Mouse (Mus musculus) left cerebral cortex, postnatal 25 days (tissue): ENCODE data around the gene Olfr1154. TPM values are rescaled to one million over a fixed set of nuclear protein-coding genes. Genes with fewer than 3 reads are reported as not detected.

ENCODE experiments used
- DNase-seq, 2 experiments: peaks; one replicate each; pipeline ENCODE4 v3.0.0; 2022; ENCODE audit warnings: low spot score in 2 of 2, mixed read lengths in 1 of 2
- intact Hi-C: fragments of 180-260 bp; cut with DNase I; formaldehyde crosslinking; loops from one replicate; pipeline ENCODE4 v1.15.1; 2025
- total RNA-seq, 2 experiments: library from RNA; stranded (reverse); gene quantifications; 2 replicates each; pipeline ENCODE4 v1.2.3; 2021

The Olfr1154 gene
- not detected for total RNA-seq

DNA sequence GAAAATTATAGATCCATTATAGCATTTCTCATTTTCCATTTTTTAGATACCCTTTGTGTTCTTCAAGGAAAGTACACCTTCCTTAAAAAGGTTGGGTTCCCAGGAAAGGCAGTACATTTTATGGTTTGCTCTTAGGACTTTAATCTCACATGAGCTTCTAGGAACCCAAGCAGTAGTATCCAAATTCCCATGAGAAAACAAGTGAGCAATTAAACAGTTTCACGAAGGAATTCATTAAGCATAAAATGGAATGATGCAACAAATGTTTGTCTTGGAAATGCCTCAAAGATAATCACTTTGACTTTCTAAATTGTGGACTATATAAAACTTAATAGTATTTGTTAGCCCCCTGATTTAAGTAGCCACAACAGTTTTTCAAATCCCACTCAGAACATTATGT lies at the start of gene Olfr1154:
TSS of gene Olfr1154 (minus strand) at position 101 of the 400 bp plus-strand sequence.
- DNase-seq, result no peak
- intact Hi-C loops, result no loop called here

DNA sequence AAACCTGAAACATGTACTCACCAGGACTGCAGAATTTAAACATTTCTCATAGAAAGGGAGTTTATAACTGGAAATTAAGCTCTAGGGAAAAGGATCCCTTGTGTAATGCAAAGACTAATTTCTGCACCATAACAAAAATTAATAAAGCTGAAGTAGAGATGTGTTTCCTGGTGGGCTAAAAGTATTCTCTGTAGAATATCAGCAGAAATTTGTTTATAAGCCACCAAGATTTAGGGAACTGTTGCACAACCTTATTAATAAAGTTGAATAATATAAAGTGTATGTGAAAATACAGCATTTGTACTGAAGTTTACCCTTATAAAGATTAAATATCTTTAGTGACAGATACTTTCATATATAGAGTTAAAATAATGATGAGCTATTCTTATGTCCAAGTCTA lies 48.0 kb upstream of the Olfr1154 start, which contains the start of gene Olfr1156:
TSS of gene Olfr1156 (minus strand) at position 101 of the 400 bp plus-strand sequence.
- intact Hi-C loops, result no loop called here
- no peak for DNase-seq

DNA sequence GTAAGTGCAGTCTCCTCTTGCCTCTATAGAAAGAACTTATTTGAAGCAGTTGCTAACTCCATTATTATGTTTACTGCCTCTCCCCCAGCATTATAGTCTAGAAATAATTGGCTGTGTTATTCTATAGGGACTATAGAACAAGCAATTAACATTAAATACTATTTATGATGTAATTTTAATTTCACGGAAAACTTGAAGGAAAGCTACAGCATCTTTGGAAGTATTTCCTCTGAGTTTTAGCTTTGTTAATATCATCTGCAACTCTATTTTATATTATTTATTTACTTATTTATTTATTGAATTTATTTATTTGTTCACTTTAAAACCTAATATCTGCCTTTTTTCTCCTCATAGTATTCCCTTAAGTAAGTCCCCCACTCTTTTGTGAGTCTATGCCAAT lies 40.1 kb upstream of the Olfr1154 start, which contains the start of gene Olfr1155:
TSS of gene Olfr1155 (minus strand) at position 101 of the 400 bp plus-strand sequence.
- no peak for DNase-seq
- intact Hi-C loops, result no loop called here

DNA sequence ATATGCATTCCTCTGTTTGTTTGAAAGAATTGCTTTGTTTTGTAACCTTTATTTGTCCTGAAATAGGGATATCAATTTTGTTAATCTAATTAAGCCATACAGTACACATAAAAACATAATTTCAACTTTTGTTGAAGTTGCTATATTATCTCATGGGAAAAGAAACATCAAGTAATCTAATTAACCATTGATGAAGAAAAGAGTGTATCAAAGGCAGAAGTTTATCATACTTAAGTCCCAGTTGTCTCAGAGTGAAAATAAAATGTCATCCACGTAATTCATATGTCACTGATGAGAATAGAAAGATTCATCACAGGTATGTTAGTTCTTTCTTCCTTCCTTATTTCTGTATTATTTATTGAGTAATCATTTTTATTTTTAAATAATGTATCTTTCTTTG lies 10.3 kb downstream of the Olfr1154 start, which contains the start of gene Olfr1153:
TSS of gene Olfr1153 (plus strand) at position 301 of the 400 bp plus-strand sequence.
- DNase-seq, result no peak
- intact Hi-C loops, result no loop called here

DNA sequence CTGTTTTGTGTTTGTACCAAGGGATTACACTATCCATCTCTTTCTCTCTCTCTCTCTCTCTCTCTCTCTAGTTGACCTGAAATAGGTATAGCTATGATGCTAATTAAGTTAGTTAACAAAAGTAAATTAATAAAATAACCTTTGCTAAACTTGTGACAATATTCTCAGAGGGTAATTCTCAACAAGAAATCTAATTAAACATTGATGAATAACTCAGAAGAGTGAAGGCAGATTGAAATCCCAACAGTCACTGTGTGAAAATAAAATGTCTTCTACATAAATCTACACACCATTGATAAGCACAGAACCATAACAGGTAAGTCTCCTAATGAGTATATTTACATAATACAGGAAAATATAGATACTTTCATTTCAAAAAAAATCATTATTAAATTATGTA lies 38.8 kb downstream of the Olfr1154 start, which contains the start of gene Olfr1152:
TSS of gene Olfr1152 (plus strand) at position 301 of the 400 bp plus-strand sequence.
- intact Hi-C loops, result no loop called here
- DNase-seq, result no peak

DNA sequence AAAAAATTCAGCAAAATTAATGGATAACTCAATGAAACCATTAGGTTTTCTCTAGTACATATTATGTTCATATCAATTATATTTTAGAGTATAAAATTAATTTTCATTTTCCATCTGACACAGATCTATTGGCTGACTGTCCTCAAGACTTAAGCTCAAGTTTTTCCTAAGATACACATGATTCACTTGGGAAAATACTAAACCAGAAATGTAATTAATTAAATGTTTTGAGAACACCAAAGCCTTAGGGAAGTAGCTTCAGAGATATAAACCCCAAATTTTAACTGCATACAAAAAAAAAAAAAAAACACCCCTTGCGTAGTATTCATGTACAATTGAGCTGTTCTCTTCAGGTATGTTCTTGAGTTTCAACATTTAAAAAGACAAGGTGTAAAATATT lies 49.4 kb downstream of the Olfr1154 start, which contains the start of gene Olfr1151:
TSS of gene Olfr1151 (plus strand) at position 301 of the 400 bp plus-strand sequence.
- intact Hi-C loops, result no loop called here
- no peak for DNase-seq

Other genes starting within 250 kb of the Olfr1154 start
- gene Olfr1134, start 246.7 kb downstream of the Olfr1154 start, total RNA-seq, result not detected
- not detected for gene Olfr1135, start 231.5 kb downstream of the Olfr1154 start, total RNA-seq
- gene Olfr1136, start 211.2 kb downstream of the Olfr1154 start, total RNA-seq, result not detected
- gene Olfr1137, start 192.0 kb downstream of the Olfr1154 start, total RNA-seq, result not detected
- not detected for gene Olfr1138, start 165.2 kb downstream of the Olfr1154 start, total RNA-seq
- gene Olfr1140, start 161.4 kb downstream of the Olfr1154 start, total RNA-seq, result not detected
- gene Olfr1141, start 151.2 kb downstream of the Olfr1154 start, total RNA-seq, result not detected
- gene Olfr152, start 125.7 kb downstream of the Olfr1154 start, total RNA-seq, result not detected
- gene Olfr1143, start 104.6 kb downstream of the Olfr1154 start, total RNA-seq, result not detected
- gene Olfr1145, start 95.3 kb downstream of the Olfr1154 start, total RNA-seq, result not detected
- gene Olfr1148, start 74.6 kb downstream of the Olfr1154 start, total RNA-seq, result not detected
- gene Olfr1150-ps1, start 61.2 kb downstream of the Olfr1154 start, total RNA-seq, result not detected
- not detected for gene Olfr1151, start 49.3 kb downstream of the Olfr1154 start, total RNA-seq
- not detected for gene Olfr1152, start 38.7 kb downstream of the Olfr1154 start, total RNA-seq
- gene Olfr1153, start 10.2 kb downstream of the Olfr1154 start, total RNA-seq, result not detected
- not detected for gene Olfr1155, start 40.0 kb upstream of the Olfr1154 start, total RNA-seq
- not detected for gene Olfr1156, start 47.9 kb upstream of the Olfr1154 start, total RNA-seq
- not detected for gene Olfr1157, start 63.1 kb upstream of the Olfr1154 start, total RNA-seq
- not detected for gene Olfr74, start 69.5 kb upstream of the Olfr1154 start, total RNA-seq
- gene Olfr1158, start 84.9 kb upstream of the Olfr1154 start, total RNA-seq, result not detected
- gene Olfr1160, start 103.1 kb upstream of the Olfr1154 start, total RNA-seq, result not detected
- not detected for gene Olfr1161, start 117.6 kb upstream of the Olfr1154 start, total RNA-seq
- not detected for gene Olfr73, start 132.5 kb upstream of the Olfr1154 start, total RNA-seq
- not detected for gene Olfr1162, start 146.0 kb upstream of the Olfr1154 start, total RNA-seq
- gene Olfr1163, start 166.7 kb upstream of the Olfr1154 start, total RNA-seq, result not detected
- not detected for gene Olfr1164, start 188.8 kb upstream of the Olfr1154 start, total RNA-seq
- not detected for gene Olfr1166, start 223.1 kb upstream of the Olfr1154 start, total RNA-seq